9 mouse cellular contexts compared by ENCODE assay signal in the genomic region with DNA sequence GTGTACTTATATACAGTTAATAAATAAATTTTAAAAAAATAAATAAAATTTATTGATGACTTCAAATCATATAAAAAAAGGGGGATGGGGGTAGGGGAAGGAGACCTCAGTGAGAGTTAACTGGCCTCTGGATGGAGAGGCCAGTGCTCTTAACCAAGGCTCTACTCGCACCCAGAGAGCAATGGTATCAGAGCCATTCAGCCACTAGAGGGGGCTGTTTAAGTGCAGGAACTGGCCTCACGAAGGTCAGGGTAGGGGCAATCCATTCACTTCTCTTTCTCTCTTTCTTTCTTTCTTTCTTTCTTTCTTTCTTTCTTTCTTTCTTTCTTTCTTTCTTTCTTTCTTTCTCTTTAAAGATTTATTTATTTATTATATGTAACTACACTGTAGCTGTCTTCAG. TPM values are rescaled to one million over a fixed set of nuclear protein-coding genes. Genes with fewer than 3 reads are reported as not detected.
DNase-seq lines count a peak whose midpoint lies in the region; ATAC-seq lines count a peak whose summit lies in the region.
"Had no signal": no experiment of that assay in that cellular context is flagged by ENCODE, and none has a peak within 500 bp of the region (broad histone marks: within the 10 kb centered on the region; RNA-seq: fewer than 3 reads in every experiment).

No protein-coding gene starts in this region.

- no peaks in the 10 kb centered on the region for H3K9me3 ChIP-seq in liver, embryonic 12.5 days (replicated peaks)
- no peaks in the 10 kb centered on the region for H3K9me3 ChIP-seq in hindbrain, embryonic 16.5 days (ENCODE audit: control insufficient read depth, low read length)

- no peak overlapping the region for H3K27ac ChIP-seq in liver, embryonic 12.5 days
- no peak overlapping the region for H3K27ac ChIP-seq in hindbrain, embryonic 16.5 days (ENCODE audit: low read depth, low read length)

- DNase-seq in adrenal gland, adult 2 months = peak; percentile 60
- no peak for DNase-seq in adrenal gland, postnatal 4 days (ENCODE audit: low spot score in 2 of 2)
- DNase-seq in liver = peak; percentile 78
- DNase-seq in embryo, embryonic 11.5 days (ENCODE audit: low read depth, low spot score) = peak; percentile 14
- peak; percentile 56 for DNase-seq in lung, postnatal 25 days (ENCODE audit: low spot score)

- no peak overlapping the region for H3K4me3 ChIP-seq in liver, embryonic 12.5 days
- H3K4me3 ChIP-seq in hindbrain, embryonic 16.5 days (ENCODE audit: low read length) = no peak overlapping the region

- H3K4me2 ChIP-seq in liver, embryonic 12.5 days = no peak overlapping the region
- no peak overlapping the region for H3K4me2 ChIP-seq in hindbrain, embryonic 16.5 days (ENCODE audit: low read length)

- no peak for ATAC-seq in liver, embryonic 12.5 days
- ATAC-seq in frontal cortex, adult (ENCODE audit: low TSS enrichment) = no peak
- ATAC-seq in hindbrain, embryonic 16.5 days = no peak
- ATAC-seq: Patski had no signal

- H3K4me1 ChIP-seq in liver, embryonic 12.5 days = peaks cover 25% of the 10 kb centered on the region
- H3K4me1 ChIP-seq in hindbrain, embryonic 16.5 days (ENCODE audit: control insufficient read depth, insufficient read depth, low read depth, low read length) = peaks cover 6% of the 10 kb centered on the region

- 8% methylated on average over 2 of the region's 2 CpGs for WGBS in liver, embryonic 12.5 days (ENCODE audit: insufficient replicate concordance)
- whole genome bisulfite sequencing in hindbrain, embryonic 16.5 days = 25% methylated on average over 2 of the region's 2 CpGs

- peaks cover 44% of the 10 kb centered on the region for H3K36me3 ChIP-seq in liver, embryonic 12.5 days
- H3K36me3 ChIP-seq in hindbrain, embryonic 16.5 days (ENCODE audit: control insufficient read depth, insufficient read depth, low read length) = peaks cover 5% of the 10 kb centered on the region

- peaks cover 6% of the 10 kb centered on the region; the same call in 1 of the 2 replicates for H3K27me3 ChIP-seq in liver, embryonic 12.5 days (replicated peaks)
- H3K27me3 ChIP-seq in hindbrain, embryonic 16.5 days (replicated peaks; ENCODE audit: control insufficient read depth, insufficient read depth, low read length) = no peaks in the 10 kb centered on the region
- H3K27me3 ChIP-seq: Patski had no signal

- H3K9ac ChIP-seq in liver, embryonic 12.5 days = no peak overlapping the region
- H3K9ac ChIP-seq in hindbrain, embryonic 16.5 days (ENCODE audit: low read depth, low read length) = no peak overlapping the region

RNA-seq across cellular contexts. Expression of gene Tmem79, which starts 4.7 kb away (rescaled TPM):
- total RNA-seq in adrenal gland, adult 2 months (2021) = 10 to 100 TPM; 13.9 to 14.1 TPM
- polyA plus RNA-seq in adrenal gland, adult 2 months (2012; rRNA removed) = 20.1 and 22.3 TPM in 2 replicates
- total RNA-seq in adrenal gland, postnatal 4 days (2021) = 1 to 10 TPM; 3.5 to 3.7 TPM
- 1.6 and 2.0 TPM in 2 replicates for polyA plus RNA-seq in liver, embryonic 12.5 days (2016; fragmentation: Nextera tagmentation; extraction: Ambion mirVana)
- polyA plus RNA-seq in hindbrain, embryonic 16.5 days (2015; fragmentation: Nextera tagmentation; extraction: Ambion mirVana) = 1.3 TPM in 2 replicates

RNA-seq across cellular contexts. Expression of gene Smg5, which starts 4.8 kb away (rescaled TPM):
- total RNA-seq in adrenal gland, adult 2 months (2021) = 10 to 100 TPM; 42.9 to 47.5 TPM
- 56.3 and 60.2 TPM in 2 replicates for polyA plus RNA-seq in adrenal gland, adult 2 months (2012; rRNA removed)
- total RNA-seq in adrenal gland, postnatal 4 days (2021) = 10 to 100 TPM; 68.2 to 69.0 TPM
- 56.1 and 58.8 TPM in 2 replicates for polyA plus RNA-seq in liver, embryonic 12.5 days (2016; fragmentation: Nextera tagmentation; extraction: Ambion mirVana)
- 49.7 and 61.5 TPM in 2 replicates for polyA plus RNA-seq in hindbrain, embryonic 16.5 days (2015; fragmentation: Nextera tagmentation; extraction: Ambion mirVana)

RNA-seq across cellular contexts. Expression of gene Glmp, which starts 6.5 kb away (rescaled TPM):
- 100 to 1,000 TPM; 229 to 231 TPM for total RNA-seq in adrenal gland, adult 2 months (2021)
- 145 and 186 TPM in 2 replicates for polyA plus RNA-seq in adrenal gland, adult 2 months (2012; rRNA removed)
- total RNA-seq in adrenal gland, postnatal 4 days (2021) = 100 to 1,000 TPM; 163 to 166 TPM
- 93.8 and 96.4 TPM in 2 replicates for polyA plus RNA-seq in liver, embryonic 12.5 days (2016; fragmentation: Nextera tagmentation; extraction: Ambion mirVana)
- polyA plus RNA-seq in hindbrain, embryonic 16.5 days (2015; fragmentation: Nextera tagmentation; extraction: Ambion mirVana) = 127 and 136 TPM in 2 replicates

RNA-seq across cellular contexts. Expression of gene Paqr6, which starts 33.1 kb away (rescaled TPM):
- 1 to 10 TPM; 1.1 to 4.7 TPM for total RNA-seq in adrenal gland, adult 2 months (2021)
- polyA plus RNA-seq in adrenal gland, adult 2 months (2012; rRNA removed) = 13.5 and 20.0 TPM in 2 replicates
- total RNA-seq in adrenal gland, postnatal 4 days (2021) = 1 to 10 TPM; 4.9 to 6.4 TPM
- 9.2 and 10.0 TPM in 2 replicates for polyA plus RNA-seq in liver, embryonic 12.5 days (2016; fragmentation: Nextera tagmentation; extraction: Ambion mirVana)
- 2.9 and 3.1 TPM in 2 replicates for polyA plus RNA-seq in hindbrain, embryonic 16.5 days (2015; fragmentation: Nextera tagmentation; extraction: Ambion mirVana)

RNA-seq across cellular contexts. Expression of gene Cct3, which starts 34.4 kb away (rescaled TPM):
- 100 to 1,000 TPM; 218 to 316 TPM for total RNA-seq in adrenal gland, adult 2 months (2021)
- polyA plus RNA-seq in adrenal gland, adult 2 months (2012; rRNA removed) = 48.9 and 64.9 TPM in 2 replicates
- total RNA-seq in adrenal gland, postnatal 4 days (2021) = 100 to 1,000 TPM; 272 to 299 TPM
- 448 and 488 TPM in 2 replicates for polyA plus RNA-seq in liver, embryonic 12.5 days (2016; fragmentation: Nextera tagmentation; extraction: Ambion mirVana)
- polyA plus RNA-seq in hindbrain, embryonic 16.5 days (2015; fragmentation: Nextera tagmentation; extraction: Ambion mirVana) = 444 and 454 TPM in 2 replicates

Comparison
In these comparisons a context has a peak if more than half of its experiments do, and no peak if none do; other contexts are left out.
1. DNase-seq: peak in adrenal gland, adult 2 months (single experiment), liver (single experiment), embryo, embryonic 11.5 days (single experiment) and lung, postnatal 25 days (single experiment); none in adrenal gland, postnatal 4 days (0 of 2).